Mouse (Mus musculus) lung, embryonic 15.5 days (tissue): ENCODE measurements around the gene Dst. TPM values are rescaled to one million over a fixed set of nuclear protein-coding genes. Genes with fewer than 3 reads are reported as not detected.

Source experiments
- ATAC-seq: fragments of 200-750 bp; cut with Nextera tagmentation; 2 replicates; pipeline ENCODE4 v1.8.0; 2017; ENCODE audit warnings: moderate number of reproducible peaks, borderline replicate concordance; ENCODE audit not compliant: low FRiP score, low TSS enrichment; ENCODE audit errors: extremely low read depth
- H3K27ac ChIP-seq: fragments of 300-500 bp; sonication (generic); 2 replicates; pipeline ENCODE4 v1.5.1; 2015; ENCODE audit warnings: moderate library complexity, mild to moderate bottlenecking, inconsistent platforms
- H3K27me3 ChIP-seq: fragments of 300-500 bp; sonication (generic); 2 replicates; pipeline ENCODE4 v1.6.1; 2015; ENCODE audit warnings: inconsistent platforms
- H3K36me3 ChIP-seq: fragments of 300-500 bp; sonication (generic); 2 replicates; pipeline ENCODE4 v1.6.1; 2015; ENCODE audit warnings: inconsistent platforms
- H3K4me1 ChIP-seq: fragments of 300-500 bp; sonication (generic); 2 replicates; pipeline ENCODE4 v1.6.1; 2015; ENCODE audit warnings: inconsistent platforms
- H3K4me2 ChIP-seq: fragments of 300-500 bp; sonication (generic); 2 replicates; pipeline ENCODE4 v1.6.1; 2015; ENCODE audit warnings: inconsistent platforms, mild to moderate bottlenecking, moderate library complexity
- H3K4me3 ChIP-seq: fragments of 300-500 bp; sonication (generic); 2 replicates; pipeline ENCODE4 v1.5.1; 2015; ENCODE audit warnings: mild to moderate bottlenecking, inconsistent platforms
- H3K9ac ChIP-seq: fragments of 300-500 bp; sonication (generic); 2 replicates; pipeline ENCODE4 v1.6.1; 2015; ENCODE audit warnings: inconsistent platforms
- H3K9me3 ChIP-seq: fragments of 300-500 bp; sonication (generic); 2 replicates; pipeline ENCODE4 v1.6.1; 2016; ENCODE audit warnings: inconsistent platforms
- WGBS: fragments of 180-500 bp; shearing (Covaris S2); methylation state at CpG from one replicate; pipeline ENCODE4 v1.1.7; 2015; 5-methylcytosine and 5-hydroxymethylcytosine counted together
- polyA plus RNA-seq: library from polyadenylated mRNA; unstranded; fragments of >200 nt; fragmentation: Nextera tagmentation; extraction: Ambion mirVana; gene quantifications from 2 replicates; pipeline ENCODE4 v1.2.1, GENCODE M21; 2015

Gene Dst
- polyA plus RNA-seq, 1 experiment from 2014 or later, result 15.2 TPM

- Histone ChIP-seq H3K9ac (no peak overlapping the region), H3K4me1 (no peaks in the 10 kb centered on the region), H3K4me2 (no peak overlapping the region), H3K4me3 (no peak overlapping the region), H3K27me3 (no peaks in the 10 kb centered on the region), H3K36me3 (no peaks in the 10 kb centered on the region), H3K27ac (no peak overlapping the region), H3K9me3 (no peaks in the 10 kb centered on the region)
- 51% methylated on average over 3 of the region's 3 CpGs for WGBS
- ATAC-seq, result no peak
These were observed 188.9 kb downstream of the Dst start for GRCm38 (mm10) chr1:34096923-34097322.

GRCm38 (mm10) chr1:34097640-34098039, 189.6 kb downstream of the Dst start:
- WGBS, result 67% methylated on average over 4 of the region's 4 CpGs
- H3K4me1 ChIP-seq, result no peaks in the 10 kb centered on the region
- H3K4me3 ChIP-seq, result no peak overlapping the region
- H3K9ac ChIP-seq, result no peak overlapping the region
- H3K27ac ChIP-seq, result no peak overlapping the region
- H3K36me3 ChIP-seq, result no peaks in the 10 kb centered on the region
- H3K4me2 ChIP-seq, result no peak overlapping the region
- H3K9me3 ChIP-seq, result no peaks in the 10 kb centered on the region
- no peaks in the 10 kb centered on the region for H3K27me3 ChIP-seq
- ATAC-seq, result no peak

- H3K9me3 ChIP-seq, result no peaks in the 10 kb centered on the region
- H3K36me3 ChIP-seq, result no peaks in the 10 kb centered on the region
- ATAC-seq, result no peak
- no peak overlapping the region for H3K4me2 ChIP-seq
- no peak overlapping the region for H3K9ac ChIP-seq
- H3K27ac ChIP-seq, result no peak overlapping the region
- peaks cover 4% of the 10 kb centered on the region; the same call in 1 of the 2 replicates for H3K4me1 ChIP-seq
- no peaks in the 10 kb centered on the region for H3K27me3 ChIP-seq
- H3K4me3 ChIP-seq, result no peak overlapping the region
- 77% methylated on average over 3 of the region's 3 CpGs for WGBS
These were observed 191.4 kb downstream of the Dst start for GRCm38 (mm10) chr1:34099439-34099838.

- no peak overlapping the region for H3K4me2 ChIP-seq
- peaks cover 11% of the 10 kb centered on the region for H3K4me1 ChIP-seq
- no peak for ATAC-seq
- no peak overlapping the region for H3K9ac ChIP-seq
- no peaks in the 10 kb centered on the region for H3K9me3 ChIP-seq
- H3K27me3 ChIP-seq, result no peaks in the 10 kb centered on the region
- WGBS, result 51% methylated on average over 4 of the region's 4 CpGs
- no peak overlapping the region for H3K4me3 ChIP-seq
- H3K27ac ChIP-seq, result no peak overlapping the region
- H3K36me3 ChIP-seq, result no peaks in the 10 kb centered on the region
These were observed 192.4 kb downstream of the Dst start for GRCm38 (mm10) chr1:34100385-34100784.

GRCm38 (mm10) chr1:34102604-34103003, 194.6 kb downstream of the Dst start:
- 92% methylated on average over 2 of the region's 2 CpGs for WGBS
- no peak overlapping the region for H3K9ac ChIP-seq
- no peaks in the 10 kb centered on the region for H3K36me3 ChIP-seq
- H3K4me2 ChIP-seq, result no peak overlapping the region
- ATAC-seq, result no peak
- H3K27ac ChIP-seq, result no peak overlapping the region
- H3K9me3 ChIP-seq, result no peaks in the 10 kb centered on the region
- H3K4me3 ChIP-seq, result no peak overlapping the region
- H3K4me1 ChIP-seq, result peaks cover 11% of the 10 kb centered on the region
- H3K27me3 ChIP-seq, result no peaks in the 10 kb centered on the region

- Histone ChIP-seq H3K36me3 (no peaks in the 10 kb centered on the region), H3K4me2 (no peak overlapping the region), H3K27me3 (no peaks in the 10 kb centered on the region), H3K4me3 (no peak overlapping the region), H3K27ac (no peak overlapping the region), H3K4me1 (peaks cover 11% of the 10 kb centered on the region), H3K9ac (no peak overlapping the region), H3K9me3 (no peaks in the 10 kb centered on the region)
- 75% methylated on average over 3 of the region's 3 CpGs for WGBS
- ATAC-seq, result no peak
These were observed 195.2 kb downstream of the Dst start for GRCm38 (mm10) chr1:34103176-34103575.

- H3K27me3 ChIP-seq, result no peaks in the 10 kb centered on the region
- no peaks in the 10 kb centered on the region for H3K36me3 ChIP-seq
- H3K4me1 ChIP-seq, result peaks cover 11% of the 10 kb centered on the region
- H3K9me3 ChIP-seq, result no peaks in the 10 kb centered on the region
- H3K4me2 ChIP-seq, result no peak overlapping the region
- no peak for ATAC-seq
- H3K27ac ChIP-seq, result no peak overlapping the region
- no peak overlapping the region for H3K9ac ChIP-seq
- 7% methylated on average over 3 of the region's 3 CpGs for WGBS
- H3K4me3 ChIP-seq, result no peak overlapping the region
These were observed 195.7 kb downstream of the Dst start for GRCm38 (mm10) chr1:34103713-34104172.

GRCm38 (mm10) chr1:34104846-34105245, 196.8 kb downstream of the Dst start:
- WGBS, result 15% methylated on average over 8 of the region's 8 CpGs
- no peaks in the 10 kb centered on the region for H3K27me3 ChIP-seq
- no peak for ATAC-seq
- peaks cover 11% of the 10 kb centered on the region for H3K4me1 ChIP-seq
- H3K36me3 ChIP-seq, result no peaks in the 10 kb centered on the region
- H3K27ac ChIP-seq, result no peak overlapping the region
- H3K4me3 ChIP-seq, result no peak overlapping the region
- H3K4me2 ChIP-seq, result no peak overlapping the region
- H3K9ac ChIP-seq, result no peak overlapping the region
- H3K9me3 ChIP-seq, result no peaks in the 10 kb centered on the region

- 42% methylated on average over 8 of the region's 8 CpGs for WGBS
- H3K27ac ChIP-seq, result no peak overlapping the region
- no peak overlapping the region for H3K4me2 ChIP-seq
- no peak for ATAC-seq
- no peaks in the 10 kb centered on the region for H3K27me3 ChIP-seq
- no peaks in the 10 kb centered on the region for H3K9me3 ChIP-seq
- peaks cover 11% of the 10 kb centered on the region for H3K4me1 ChIP-seq
- no peak overlapping the region for H3K9ac ChIP-seq
- H3K36me3 ChIP-seq, result no peaks in the 10 kb centered on the region
- no peak overlapping the region for H3K4me3 ChIP-seq
These were observed 198.6 kb downstream of the Dst start for GRCm38 (mm10) chr1:34106606-34107005.

- Histone ChIP-seq H3K4me1 (peaks cover 11% of the 10 kb centered on the region), H3K9me3 (no peaks in the 10 kb centered on the region), H3K9ac (no peak overlapping the region), H3K27me3 (no peaks in the 10 kb centered on the region), H3K4me3 (no peak overlapping the region), H3K36me3 (no peaks in the 10 kb centered on the region), H3K4me2 (no peak overlapping the region), H3K27ac (no peak overlapping the region)
- no peak for ATAC-seq
- 62% methylated on average over 8 of the region's 8 CpGs for WGBS
These were observed 199.1 kb downstream of the Dst start for GRCm38 (mm10) chr1:34107076-34107475.

- Histone ChIP-seq H3K27ac (no peak overlapping the region), H3K9me3 (no peaks in the 10 kb centered on the region), H3K27me3 (no peaks in the 10 kb centered on the region), H3K4me2 (no peak overlapping the region), H3K36me3 (no peaks in the 10 kb centered on the region), H3K4me3 (no peak overlapping the region), H3K4me1 (peaks cover 7% of the 10 kb centered on the region), H3K9ac (no peak overlapping the region)
- no peak for ATAC-seq
- 54% methylated on average over 6 of the region's 6 CpGs for WGBS
These were observed 201.7 kb downstream of the Dst start for GRCm38 (mm10) chr1:34109599-34110210.

GRCm38 (mm10) chr1:34110862-34111261, 202.8 kb downstream of the Dst start:
- WGBS, result 50% methylated on average over 2 of the region's 2 CpGs
- Histone ChIP-seq H3K9me3 (no peaks in the 10 kb centered on the region), H3K4me3 (no peak overlapping the region), H3K27me3 (no peaks in the 10 kb centered on the region), H3K27ac (no peak overlapping the region), H3K36me3 (no peaks in the 10 kb centered on the region), H3K9ac (no peak overlapping the region), H3K4me1 (no peaks in the 10 kb centered on the region), H3K4me2 (no peak overlapping the region)
- ATAC-seq, result 0 out of 2 replicates have a peak, but pooled peaks have one; percentile 27

GRCm38 (mm10) chr1:34111954-34112353, 203.9 kb downstream of the Dst start:
- WGBS, result 89% methylated on average over 2 of the region's 2 CpGs
- no peak overlapping the region for H3K4me2 ChIP-seq

More at GRCm38 (mm10) chr1:34111954-34112353, 203.9 kb downstream of the Dst start:
- Histone ChIP-seq H3K4me1 (no peaks in the 10 kb centered on the region), H3K9me3 (no peaks in the 10 kb centered on the region), H3K9ac (no peak overlapping the region), H3K4me3 (no peak overlapping the region), H3K36me3 (no peaks in the 10 kb centered on the region), H3K27ac (no peak overlapping the region), H3K27me3 (no peaks in the 10 kb centered on the region)
- no peak for ATAC-seq
